Mouse (Mus musculus) kidney, adult 2 months (tissue): ENCODE measurements around the gene Ces1b.

ENCODE experiments used
- CTCF ChIP-seq: fragments of 200-500 bp; conservative IDR thresholded peaks from 2 replicates; pipeline ENCODE4 v1.5.1; 2011; ENCODE audit warnings: low read depth, mild to moderate bottlenecking, control low read depth, low read length, moderate library complexity, mixed read lengths; ENCODE audit not compliant: insufficient read depth, insufficient read length
- POLR2A ChIP-seq: fragments of 200-500 bp; IDR thresholded peaks from one replicate; pipeline ENCODE4 v1.6.1; 2011; ENCODE audit warnings: low read depth, low read length, control low read depth

DNA sequence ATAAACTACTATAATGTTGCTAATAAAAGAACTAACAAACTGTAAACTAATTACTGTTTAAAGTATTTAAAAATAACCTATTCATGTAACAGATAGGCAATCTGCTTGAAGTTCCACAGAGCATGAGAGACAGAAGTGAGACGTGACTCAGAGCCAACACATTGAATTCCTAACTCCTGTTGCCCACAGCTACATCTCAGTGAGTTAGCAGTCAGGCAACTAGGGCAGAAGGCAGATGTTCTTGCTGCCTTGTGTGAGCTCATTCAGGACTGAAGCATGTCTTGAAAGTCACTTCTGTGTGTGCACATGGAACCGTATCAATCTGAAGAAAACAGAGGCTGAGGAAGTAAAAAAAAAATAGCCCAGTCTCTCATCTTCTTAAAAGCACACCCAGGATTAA is 39.6 kb downstream of the Ces1b start:
- no peak for TF ChIP-seq POLR2A
- no peak for TF ChIP-seq CTCF
